Mouse (Mus musculus) E14TG2a.4 (cell line): ENCODE measurements around the gene Gm7579.
"Not testable (repeated sequence)": the region's sequence is repeated elsewhere in the genome, so short reads cannot be mapped to it uniquely, and the experiment has no call there.

Experiments
- H3K27me3 ChIP-seq: 2 replicates; pipeline ENCODE4 v1.6.1; 2014; ENCODE audit warnings: low read length, control low read depth; ENCODE audit not compliant: insufficient read depth
- H3K36me3 ChIP-seq: 2 replicates; pipeline ENCODE4 v1.6.1; 2014; ENCODE audit warnings: low read length, control low read depth; ENCODE audit not compliant: insufficient read depth
- H3K4me1 ChIP-seq: replicated peaks from 2 replicates; pipeline ENCODE4 v1.6.1; 2014; ENCODE audit warnings: low read depth, low read length, control low read depth
- H3K4me3 ChIP-seq: replicated peaks from 2 replicates; pipeline ENCODE4 v1.5.1; 2014; ENCODE audit warnings: mild to moderate bottlenecking, low read length
- H3K9me3 ChIP-seq: 2 replicates; pipeline ENCODE4 v1.6.1; 2014; ENCODE audit warnings: low read length, control low read depth
- CTCF ChIP-seq: conservative IDR thresholded peaks from 2 replicates; pipeline ENCODE4 v1.5.1; 2014; ENCODE audit warnings: low read length
- NANOG ChIP-seq: IDR thresholded peaks from 2 replicates; pipeline ENCODE4 v1.6.1; 2014; ENCODE audit warnings: borderline replicate concordance, low read length, mixed read lengths
- POU5F1 ChIP-seq: IDR thresholded peaks from 2 replicates; pipeline ENCODE4 v1.6.1; 2014; ENCODE audit warnings: low read length, borderline replicate concordance

Gene Gm7579

GRCm38 (mm10) chr7:142201064-142201463 is 10.6 kb upstream of the Gm7579 start, which contains the start of gene Krtap5-3:
TSS of gene Krtap5-3 (plus strand) at chr7:142201364.
- no peak for TF ChIP-seq CTCF
- TF ChIP-seq NANOG = no peak
- no peak for TF ChIP-seq POU5F1
- Histone ChIP-seq H3K27me3 (peaks cover 15% of the 10 kb centered on the region), H3K9me3 (peaks cover 3% of the 10 kb centered on the region; the same call in 1 of the 2 replicates), H3K4me1 (no peaks in the 10 kb centered on the region), H3K4me3 (no peak within 1 kb of the TSS), H3K36me3 (no peaks in the 10 kb centered on the region)

GRCm38 (mm10) chr7:142205488-142205887 is 6.2 kb upstream of the Gm7579 start:
- H3K9me3 ChIP-seq = peaks cover 15% of the 10 kb centered on the region
- peaks cover 3% of the 10 kb centered on the region for H3K27me3 ChIP-seq
- H3K36me3 ChIP-seq = no peaks in the 10 kb centered on the region
- TF ChIP-seq NANOG (no peak), POU5F1 (no peak), CTCF (no peak)
- no peaks in the 10 kb centered on the region; the same call in 1 of the 2 replicates for H3K4me1 ChIP-seq
- no peak overlapping the region for H3K4me3 ChIP-seq

- not testable (repeated sequence) for H3K36me3 ChIP-seq, H3K27me3 ChIP-seq, H3K4me1 ChIP-seq, H3K4me3 ChIP-seq
- H3K9me3 ChIP-seq = peaks cover 15% of the 10 kb centered on the region
- TF ChIP-seq NANOG = 0 out of 2 replicates have a peak, but pooled peaks have one; percentile 26
Measured at GRCm38 (mm10) chr7:142206891-142207290, 4.8 kb upstream of the Gm7579 start.

GRCm38 (mm10) chr7:142212136-142212535 is 477 bp downstream of the Gm7579 start:
- H3K9me3 ChIP-seq = peaks cover 36% of the 10 kb centered on the region
- H3K4me1 ChIP-seq = not testable (repeated sequence)

GRCm38 (mm10) chr7:142224518-142224917 is 12.9 kb downstream of the Gm7579 start:
- Histone ChIP-seq H3K36me3 (no peaks in the 10 kb centered on the region), H3K4me1 (peaks cover 3% of the 10 kb centered on the region; the same call in 1 of the 2 replicates), H3K4me3 (no peak overlapping the region), H3K27me3 (no peaks in the 10 kb centered on the region), H3K9me3 (peaks cover 65% of the 10 kb centered on the region)
- TF ChIP-seq POU5F1 (no peak), NANOG (no peak), CTCF (no peak)

More at GRCm38 (mm10) chr7:142212136-142212535, 477 bp downstream of the Gm7579 start:
- H3K4me3 ChIP-seq, H3K27me3 ChIP-seq, H3K36me3 ChIP-seq: not testable (repeated sequence)

GRCm38 (mm10) chr7:142229871-142230270 is 18.2 kb downstream of the Gm7579 start, which contains the start of gene Krtap5-5:
TSS of gene Krtap5-5 (minus strand) at chr7:142229971.
- not testable (repeated sequence) for H3K4me3 ChIP-seq, H3K36me3 ChIP-seq, H3K27me3 ChIP-seq
- Histone ChIP-seq H3K9me3 (peaks cover 55% of the 10 kb centered on the region), H3K4me1 (peaks cover 30% of the 10 kb centered on the region)

GRCm38 (mm10) chr7:142231540-142231939 is 19.9 kb downstream of the Gm7579 start:
- Histone ChIP-seq H3K9me3 (peaks cover 64% of the 10 kb centered on the region), H3K4me1 (peaks cover 30% of the 10 kb centered on the region), H3K4me3 (no peak overlapping the region), H3K27me3 (no peaks in the 10 kb centered on the region), H3K36me3 (no peaks in the 10 kb centered on the region)
- TF ChIP-seq POU5F1 = 0 out of 2 replicates have a peak, but pooled peaks have one; percentile 7
- TF ChIP-seq CTCF = no peak

- TF ChIP-seq CTCF (no peak), POU5F1 (no peak), NANOG (no peak)
- H3K4me1 ChIP-seq = no peaks in the 10 kb centered on the region
- H3K36me3 ChIP-seq = no peaks in the 10 kb centered on the region
- H3K4me3 ChIP-seq = no peak within 1 kb of the TSS
- peaks cover 27% of the 10 kb centered on the region for H3K9me3 ChIP-seq
- 0 out of 2 replicates have a peak, but pooled peaks cover 3% of the 10 kb centered on the region for H3K27me3 ChIP-seq
Measured at GRCm38 (mm10) chr7:142240978-142241377, 29.3 kb downstream of the Gm7579 start, which contains the start of gene Gm40460. TSS of gene Gm40460 (minus strand) at chr7:142241078.

- Histone ChIP-seq H3K4me1 (no peaks in the 10 kb centered on the region), H3K4me3 (no peak overlapping the region), H3K27me3 (peaks cover 29% of the 10 kb centered on the region), H3K9me3 (no peaks in the 10 kb centered on the region), H3K36me3 (no peaks in the 10 kb centered on the region)
- peak; percentile 40; the same call in 1 of the 2 replicates for TF ChIP-seq CTCF
- no peak for TF ChIP-seq NANOG
Measured at GRCm38 (mm10) chr7:142249824-142250223, 38.2 kb downstream of the Gm7579 start.
